Mouse (Mus musculus) embryonic facial prominence, embryonic 14.5 days (tissue): ENCODE measurements around the gene Sesn3. TPM values are rescaled to one million over a fixed set of nuclear protein-coding genes. Genes with fewer than 3 reads are reported as not detected.

Source experiments
- ATAC-seq: fragments of 200-750 bp; cut with Nextera tagmentation; 2 replicates; pipeline ENCODE4 v1.8.0; 2017; ENCODE audit warnings: low read depth, moderate number of reproducible peaks, moderate TSS enrichment
- DNase-seq: peaks from one replicate; pipeline ENCODE4 v3.0.0-alpha.2; 2015; ENCODE audit warnings: low spot score
- H3K27ac ChIP-seq: fragments of 300-500 bp; sonication (generic); replicated peaks from 2 replicates; pipeline ENCODE4 v1.5.1; 2014; ENCODE audit warnings: low read depth, mild to moderate bottlenecking, low read length, moderate library complexity
- H3K27me3 ChIP-seq: fragments of 300-500 bp; sonication (generic); replicated peaks from 2 replicates; pipeline ENCODE4 v1.6.1; 2014; ENCODE audit warnings: low read length; ENCODE audit not compliant: control insufficient read depth, insufficient read depth
- H3K36me3 ChIP-seq: fragments of 300-500 bp; sonication (generic); 2 replicates; pipeline ENCODE4 v1.6.1; 2014; ENCODE audit warnings: low read length, mixed read lengths; ENCODE audit not compliant: control insufficient read depth, insufficient read depth
- H3K4me1 ChIP-seq: fragments of 300-500 bp; sonication (generic); 2 replicates; pipeline ENCODE4 v1.6.1; 2014; ENCODE audit warnings: antibody characterized with exemption, low read length; ENCODE audit not compliant: control insufficient read depth, insufficient read depth
- H3K4me2 ChIP-seq: fragments of 300-500 bp; sonication (generic); 2 replicates; pipeline ENCODE4 v1.6.1; 2014; ENCODE audit warnings: low read depth, mild to moderate bottlenecking, low read length, moderate library complexity, mixed read lengths
- H3K4me3 ChIP-seq: fragments of 300-500 bp; sonication (generic); 2 replicates; pipeline ENCODE4 v1.5.1; 2014; ENCODE audit warnings: low read depth, mild to moderate bottlenecking, low read length
- H3K9ac ChIP-seq: fragments of 300-500 bp; sonication (generic); 2 replicates; pipeline ENCODE4 v1.6.1; 2014; ENCODE audit warnings: low read depth, mild to moderate bottlenecking, low read length, moderate library complexity, mixed read lengths
- H3K9me3 ChIP-seq: fragments of 300-500 bp; sonication (generic); 2 replicates; pipeline ENCODE4 v1.6.1; 2016; ENCODE audit warnings: low read length; ENCODE audit not compliant: control insufficient read depth
- WGBS: fragments of 180-500 bp; shearing (Covaris S2); extraction: QIAGEN DNeasy Blood & Tissue Kit; methylation state at CpG from one replicate; pipeline ENCODE4 v1.1.7; 2014; 5-methylcytosine and 5-hydroxymethylcytosine counted together
- polyA plus RNA-seq: library from polyadenylated mRNA; unstranded; fragments of >200 nt; fragmentation: Nextera tagmentation; extraction: Ambion mirVana; gene quantifications from 2 replicates; pipeline ENCODE4 v1.2.1, GENCODE M21; 2014

Gene Sesn3
- polyA plus RNA-seq, 1 experiment from 2014 or later: 21.7 TPM

DNA sequence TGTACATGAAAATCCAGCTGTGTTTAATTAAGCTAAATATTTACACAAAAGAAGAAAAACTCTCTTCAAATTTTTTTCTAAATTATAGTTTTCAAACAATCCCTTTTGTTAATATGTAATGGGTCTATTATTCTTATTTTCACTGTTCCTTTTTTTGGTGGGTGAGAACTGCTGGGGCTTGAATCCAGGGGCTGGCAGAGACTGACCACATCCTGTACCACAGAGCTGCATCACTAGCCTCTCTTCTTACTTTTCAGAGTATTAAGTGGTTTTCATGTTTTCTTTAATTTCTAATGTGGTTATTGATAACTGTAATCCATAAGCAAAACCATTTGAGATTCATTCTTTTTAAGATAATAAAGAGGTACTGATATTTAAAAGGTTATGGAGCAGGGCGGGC, 19.0 kb downstream of the Sesn3 start:
- H3K36me3 ChIP-seq: no peaks in the 10 kb centered on the region
- H3K4me3 ChIP-seq: no peak overlapping the region
- no peaks in the 10 kb centered on the region for H3K9me3 ChIP-seq
- no peak overlapping the region for H3K9ac ChIP-seq
- DNase-seq (no peak), ATAC-seq (no peak)
- H3K4me2 ChIP-seq: no peak overlapping the region
- no peaks in the 10 kb centered on the region for H3K27me3 ChIP-seq
- no peak overlapping the region for H3K27ac ChIP-seq
- WGBS: 100% methylated on average over 1 of the region's 1 CpGs
- H3K4me1 ChIP-seq: peaks cover 20% of the 10 kb centered on the region

DNA sequence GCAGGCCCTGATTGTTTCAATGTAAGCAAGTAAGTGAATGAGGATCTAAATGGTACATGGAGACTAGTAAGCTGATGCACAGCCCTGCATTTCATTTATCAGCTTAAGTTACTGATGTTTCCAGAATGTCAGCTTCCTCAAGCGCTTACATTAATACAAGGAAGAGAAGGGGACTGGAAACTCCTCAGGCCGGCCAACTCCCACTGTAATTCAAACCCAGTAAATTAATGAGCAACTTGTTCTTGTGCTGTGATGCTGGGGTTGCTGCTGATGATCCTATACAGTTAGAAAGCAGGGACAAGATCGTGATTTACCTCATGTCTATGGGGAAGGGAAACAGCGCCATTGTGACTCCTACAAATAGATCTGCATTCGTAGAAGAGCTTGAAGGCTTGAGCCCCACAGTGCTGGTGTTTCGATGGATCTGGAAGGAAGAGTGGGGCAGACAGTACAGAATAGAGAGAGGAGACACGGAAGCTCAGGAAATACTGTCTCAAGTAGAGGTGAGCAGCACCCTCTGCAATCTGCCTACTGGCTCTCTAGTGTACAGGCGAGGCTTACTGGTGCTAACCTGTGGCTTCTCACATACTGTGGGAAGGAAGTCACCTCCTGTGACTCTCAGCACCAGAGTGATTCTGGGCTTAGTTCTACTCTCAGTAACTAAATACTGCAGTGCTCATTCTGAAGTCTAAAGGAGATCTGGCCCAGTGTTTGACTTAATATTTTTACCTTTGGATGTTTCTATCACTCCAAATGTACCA, 21.0 kb downstream of the Sesn3 start:
- Histone ChIP-seq H3K4me2 (no peak overlapping the region), H3K4me3 (no peak overlapping the region), H3K27ac (no peak overlapping the region), H3K36me3 (no peaks in the 10 kb centered on the region), H3K4me1 (peaks cover 28% of the 10 kb centered on the region), H3K27me3 (no peaks in the 10 kb centered on the region), H3K9ac (no peak overlapping the region), H3K9me3 (no peaks in the 10 kb centered on the region)
- ATAC-seq (no peak), DNase-seq (no peak)
- WGBS: 88% methylated on average over 8 of the region's 8 CpGs

DNA sequence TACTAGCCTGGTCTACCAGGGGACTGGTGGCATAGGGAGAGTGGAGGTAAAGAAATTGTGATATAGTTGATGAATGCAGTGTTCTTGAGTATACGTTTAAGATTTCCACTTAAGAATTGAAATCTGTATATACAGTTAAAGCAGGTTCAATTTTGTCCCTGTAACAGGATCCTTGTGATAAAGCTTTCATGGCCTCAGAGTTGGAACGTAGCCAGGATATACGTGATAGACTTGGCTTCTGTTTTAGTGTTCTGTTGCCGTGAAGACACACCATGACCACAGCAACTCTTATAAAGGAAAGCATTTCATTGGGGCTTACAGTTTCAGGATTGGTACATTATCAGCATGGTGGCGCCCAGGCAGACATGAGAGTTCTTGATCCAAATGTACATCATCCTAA, 22.3 kb downstream of the Sesn3 start:
- Histone ChIP-seq H3K4me2 (no peak overlapping the region), H3K4me1 (peaks cover 28% of the 10 kb centered on the region), H3K9me3 (no peaks in the 10 kb centered on the region), H3K4me3 (no peak overlapping the region), H3K27ac (no peak overlapping the region), H3K9ac (no peak overlapping the region), H3K36me3 (no peaks in the 10 kb centered on the region), H3K27me3 (no peaks in the 10 kb centered on the region)
- WGBS: 62% methylated on average over 5 of the region's 5 CpGs
- DNase-seq: no peak
- ATAC-seq: no peak

DNA sequence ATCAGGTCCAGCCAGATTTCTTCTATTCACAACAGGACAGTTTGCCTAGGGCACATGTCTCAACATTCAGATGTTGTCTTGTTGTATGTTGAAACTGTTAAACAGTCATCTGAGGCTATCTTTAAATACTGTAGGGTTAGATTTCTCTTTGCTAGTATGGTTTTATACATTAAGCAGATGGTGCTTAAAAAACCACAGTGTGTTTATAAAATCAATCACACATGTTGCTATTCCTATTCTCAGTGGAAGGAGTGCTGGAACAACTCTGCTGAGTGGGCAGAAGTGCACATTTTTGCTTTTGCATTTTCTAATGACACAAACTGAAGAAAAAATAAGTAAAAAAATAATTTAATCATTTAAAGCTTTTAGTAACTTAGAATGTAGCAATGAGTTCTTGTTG, 25.0 kb downstream of the Sesn3 start:
- H3K9ac ChIP-seq: no peak overlapping the region
- H3K4me3 ChIP-seq: no peak overlapping the region
- H3K27ac ChIP-seq: no peak overlapping the region

DNA sequence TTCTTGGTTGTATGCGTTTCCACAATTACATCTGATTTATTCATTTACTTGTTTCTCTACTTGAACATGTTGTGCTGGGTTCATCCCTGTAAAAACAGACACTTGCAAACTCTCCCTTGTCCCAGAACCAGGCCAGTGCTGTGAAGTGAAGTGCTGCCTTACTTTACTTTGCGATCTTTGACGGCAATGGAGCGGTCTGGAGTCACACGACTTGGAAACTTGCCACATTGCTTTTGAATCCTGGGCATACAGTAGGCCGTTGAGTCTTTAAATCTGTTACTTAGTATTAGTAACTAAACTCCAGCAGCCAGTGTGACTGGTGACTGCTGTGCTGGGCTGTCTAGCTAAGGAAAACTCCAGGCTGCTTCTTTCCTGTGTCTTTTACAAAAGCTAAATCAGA, 25.9 kb downstream of the Sesn3 start:
- H3K27me3 ChIP-seq: no peaks in the 10 kb centered on the region
- ATAC-seq (no peak), DNase-seq (no peak)
- H3K9me3 ChIP-seq: no peaks in the 10 kb centered on the region
- H3K4me3 ChIP-seq: no peak overlapping the region
- no peak overlapping the region for H3K27ac ChIP-seq
- H3K4me1 ChIP-seq: peaks cover 24% of the 10 kb centered on the region
- H3K36me3 ChIP-seq: no peaks in the 10 kb centered on the region
- 66% methylated on average over 6 of the region's 6 CpGs for WGBS
- H3K9ac ChIP-seq: no peak overlapping the region
- H3K4me2 ChIP-seq: no peak overlapping the region

More for the DNA sequence above, 25.0 kb downstream of the Sesn3 start:
- H3K27me3 ChIP-seq: no peaks in the 10 kb centered on the region
- H3K4me2 ChIP-seq: no peak overlapping the region
- H3K9me3 ChIP-seq: no peaks in the 10 kb centered on the region
- peak; percentile 50 for DNase-seq
- peaks cover 24% of the 10 kb centered on the region for H3K4me1 ChIP-seq
- no peak for ATAC-seq
- no peaks in the 10 kb centered on the region for H3K36me3 ChIP-seq

DNA sequence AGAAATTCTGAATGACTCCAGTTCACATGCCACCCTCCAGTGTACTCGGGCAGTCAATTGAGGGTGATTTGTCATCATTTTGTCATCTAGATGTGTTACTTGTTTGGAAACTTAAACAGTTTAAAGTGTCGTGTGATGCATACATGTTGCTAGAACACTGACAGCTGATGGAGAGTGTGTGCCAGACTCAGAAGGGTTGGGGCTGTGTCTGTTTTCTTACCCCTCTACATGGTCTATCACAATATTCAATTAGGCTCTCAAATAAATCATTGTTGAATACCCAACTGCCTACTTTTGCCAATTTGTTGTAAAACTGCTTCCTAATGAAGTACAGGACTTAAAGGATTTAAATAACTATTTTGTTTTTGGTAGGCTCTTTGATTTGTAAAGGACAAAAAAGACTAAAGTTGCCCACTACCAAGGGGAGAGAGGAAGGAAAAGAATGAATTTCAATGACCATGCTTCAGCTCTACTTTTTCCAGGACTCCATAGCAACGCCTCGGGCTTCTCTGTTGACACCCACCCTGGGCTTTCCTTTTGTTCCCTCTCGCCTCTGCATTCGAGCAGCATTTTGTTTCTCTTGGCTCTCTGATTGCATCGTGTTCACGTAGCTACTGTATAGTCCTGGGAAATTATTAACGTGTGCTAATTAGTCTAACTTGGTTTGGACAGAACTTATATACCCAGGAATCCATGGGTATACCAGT, 29.5 kb downstream of the Sesn3 start:
- 0 out of 2 replicates have a peak, but pooled peaks cover 4% of the 10 kb centered on the region for H3K4me1 ChIP-seq
- ATAC-seq: no peak
- H3K4me2 ChIP-seq: no peak overlapping the region
- H3K4me3 ChIP-seq: no peak overlapping the region
- no peak overlapping the region for H3K9ac ChIP-seq
- H3K27ac ChIP-seq: no peak overlapping the region
- peaks cover 20% of the 10 kb centered on the region for H3K36me3 ChIP-seq
- DNase-seq: no peak
- no peaks in the 10 kb centered on the region for H3K27me3 ChIP-seq
- no peaks in the 10 kb centered on the region for H3K9me3 ChIP-seq
- 77% methylated on average over 9 of the region's 9 CpGs for WGBS

DNA sequence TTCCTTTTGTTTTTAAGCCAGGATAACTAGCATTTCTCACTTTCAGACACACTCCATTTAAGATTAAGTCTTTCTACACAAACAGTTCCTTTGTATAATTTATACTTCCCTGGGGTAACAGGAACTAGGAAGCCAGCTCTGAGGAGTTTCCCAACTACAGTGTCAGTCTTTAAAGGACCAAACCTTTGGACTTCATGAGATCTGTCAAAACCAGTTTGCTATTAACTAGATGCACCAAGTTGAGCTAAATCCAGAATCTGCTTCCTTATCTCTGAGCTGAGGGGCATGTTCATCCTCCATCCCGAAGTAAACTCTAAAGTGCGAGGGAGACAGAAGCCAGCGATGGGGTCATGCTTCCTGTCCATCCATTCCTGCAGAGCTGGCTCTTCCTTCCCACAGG, 32.5 kb downstream of the Sesn3 start:
- no peak overlapping the region for H3K9ac ChIP-seq

DNA sequence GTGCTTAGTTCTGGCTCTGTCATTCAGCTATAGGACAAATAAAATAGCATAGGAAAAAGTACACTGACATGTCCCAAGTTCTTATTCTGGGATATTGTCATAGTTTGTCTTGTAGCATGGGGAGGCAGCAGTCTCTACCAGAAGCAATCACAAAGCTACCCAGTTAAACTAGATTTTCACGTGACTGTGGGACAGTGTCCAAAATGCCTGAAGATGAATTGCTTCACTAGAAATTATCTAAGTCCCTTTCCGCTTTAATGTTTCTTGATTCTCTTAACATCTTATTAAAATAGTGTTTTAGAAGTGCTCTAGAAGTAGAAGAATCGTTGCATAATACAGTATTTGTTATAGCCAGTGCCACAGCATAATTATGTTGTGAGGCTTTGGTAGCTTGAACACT, 39.1 kb downstream of the Sesn3 start:
- no peak overlapping the region for H3K4me2 ChIP-seq
- WGBS: 85% methylated on average over 3 of the region's 3 CpGs
- H3K36me3 ChIP-seq: peaks cover 84% of the 10 kb centered on the region
- DNase-seq: no peak
- no peak overlapping the region for H3K4me3 ChIP-seq
- no peaks in the 10 kb centered on the region for H3K4me1 ChIP-seq
- no peak overlapping the region for H3K27ac ChIP-seq
- no peak overlapping the region for H3K9ac ChIP-seq
- no peaks in the 10 kb centered on the region for H3K9me3 ChIP-seq
- ATAC-seq: no peak
- H3K27me3 ChIP-seq: no peaks in the 10 kb centered on the region

More for the DNA sequence above, 32.5 kb downstream of the Sesn3 start:
- Histone ChIP-seq H3K9me3 (no peaks in the 10 kb centered on the region), H3K27ac (no peak overlapping the region), H3K4me1 (no peaks in the 10 kb centered on the region), H3K4me2 (no peak overlapping the region), H3K27me3 (no peaks in the 10 kb centered on the region), H3K36me3 (peaks cover 41% of the 10 kb centered on the region), H3K4me3 (no peak overlapping the region)
- WGBS: 94% methylated on average over 3 of the region's 3 CpGs
- DNase-seq: no peak
- no peak for ATAC-seq

DNA sequence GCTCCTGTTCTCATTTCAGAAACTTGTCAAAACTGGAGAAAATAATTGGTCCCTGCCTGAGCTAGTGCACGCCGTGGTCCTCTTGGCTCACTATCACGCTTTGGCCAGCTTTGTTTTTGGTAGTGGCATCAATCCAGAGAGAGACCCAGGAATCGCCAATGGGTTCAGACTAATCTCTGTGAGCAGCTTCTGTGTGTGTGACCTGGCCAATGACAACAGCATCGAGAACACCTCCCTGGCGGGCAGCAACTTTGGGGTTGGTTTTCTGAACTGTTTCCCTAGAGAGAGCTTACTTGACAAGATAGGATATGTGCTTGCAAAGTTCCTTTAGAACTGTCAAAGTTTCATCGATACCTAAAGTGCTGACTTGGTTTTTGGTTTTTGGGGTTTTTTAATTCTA, 39.6 kb downstream of the Sesn3 start:
- Histone ChIP-seq H3K4me1 (no peaks in the 10 kb centered on the region), H3K4me3 (no peak overlapping the region), H3K9ac (no peak overlapping the region), H3K36me3 (peaks cover 82% of the 10 kb centered on the region), H3K9me3 (no peaks in the 10 kb centered on the region), H3K27ac (no peak overlapping the region), H3K4me2 (no peak overlapping the region), H3K27me3 (no peaks in the 10 kb centered on the region)
- whole genome bisulfite sequencing: 82% methylated on average over 7 of the region's 7 CpGs
- no peak for ATAC-seq
- DNase-seq: no peak
